Mouse (Mus musculus) myocyte (in vitro differentiated cells): ENCODE data around the gene Prelid3b.

ENCODE experiments used
- CEBPB ChIP-seq: IDR thresholded peaks from 2 replicates; pipeline ENCODE4 v1.6.1; 2011; ENCODE audit warnings: mild to moderate bottlenecking, moderate library complexity; ENCODE audit not compliant: poor library complexity, insufficient read depth, severe bottlenecking
- E2F4 ChIP-seq: IDR thresholded peaks from one replicate; pipeline ENCODE4 v1.6.1; 2011; ENCODE audit warnings: mild to moderate bottlenecking, control low read depth, moderate library complexity; ENCODE audit not compliant: insufficient read depth
- MAX ChIP-seq: IDR thresholded peaks from one replicate; pipeline ENCODE4 v1.6.1; 2011; ENCODE audit warnings: low read depth, mild to moderate bottlenecking, control low read depth
- MYOG ChIP-seq, 3 experiments: IDR thresholded peaks; one replicate each; pipeline ENCODE4 v1.6.1; 2011; ENCODE audit warnings: control low read depth in 2 of 3, low read depth in 2 of 3, mild to moderate bottlenecking in 2 of 3; ENCODE audit not compliant: insufficient read length in 2 of 3, control insufficient read depth in 1 of 3, insufficient read depth in 1 of 3
- POLR2A ChIP-seq: IDR thresholded peaks from one replicate; pipeline ENCODE4 v1.6.1; 2011; ENCODE audit warnings: low read depth, mild to moderate bottlenecking, control low read depth, moderate library complexity; ENCODE audit not compliant: insufficient read length
- POLR2AphosphoS2 ChIP-seq: IDR thresholded peaks from one replicate; pipeline ENCODE4 v1.6.1; 2011; ENCODE audit warnings: low read depth, control low read depth; ENCODE audit not compliant: insufficient read length
- TCF12 ChIP-seq: IDR thresholded peaks from one replicate; pipeline ENCODE4 v1.6.1; 2011; ENCODE audit warnings: mild to moderate bottlenecking, control low read depth; ENCODE audit not compliant: poor library complexity, insufficient read depth, severe bottlenecking
- USF1 ChIP-seq: IDR thresholded peaks from one replicate; pipeline ENCODE4 v1.6.1; 2011; ENCODE audit warnings: low read depth, mild to moderate bottlenecking, control low read depth, moderate library complexity

DNA sequence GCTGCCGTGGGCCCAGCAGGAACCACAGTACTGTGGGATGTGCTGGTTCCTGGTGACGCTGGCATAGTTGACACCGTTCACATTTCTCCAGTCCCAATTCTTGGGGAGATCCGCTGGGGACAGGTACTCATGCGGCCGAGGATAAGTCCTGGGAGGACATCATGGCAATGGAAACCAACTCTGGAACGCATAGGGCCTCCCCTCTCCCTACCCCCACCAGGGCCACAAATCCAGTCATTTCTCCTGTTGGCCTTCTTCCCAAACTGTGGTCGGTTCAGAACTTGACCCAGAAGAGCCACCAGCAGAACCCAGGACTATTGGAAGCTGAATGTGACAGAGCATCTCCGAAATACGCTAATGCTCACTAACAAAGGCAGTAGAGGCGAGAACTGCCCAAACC lies 34.7 kb downstream of the Prelid3b start:
- TF ChIP-seq E2F4 = no peak
- no peak for TF ChIP-seq POLR2AphosphoS2
- no peak for TF ChIP-seq POLR2A
- TF ChIP-seq USF1 = no peak
- TF ChIP-seq CEBPB = no peak
- TF ChIP-seq MYOG (IDR thresholded peaks at IDR 0.05; ENCODE audit: control insufficient read depth in 1 of 3, insufficient read depth in 1 of 3, insufficient read length in 2 of 3, low read depth in 2 of 3) = no peak
- TF ChIP-seq MAX = no peak
- TF ChIP-seq TCF12 = no peak
